Mouse (Mus musculus): ENCODE measurements around the gene Ascl4. TPM values are rescaled to one million over a fixed set of nuclear protein-coding genes. Genes with fewer than 3 reads are reported as not detected.

Ascl4 gene
- 1.2 and 1.7 TPM in 2 replicates for polyA plus RNA-seq (2015; fragmentation: Nextera tagmentation; extraction: Ambion mirVana)

DNA sequence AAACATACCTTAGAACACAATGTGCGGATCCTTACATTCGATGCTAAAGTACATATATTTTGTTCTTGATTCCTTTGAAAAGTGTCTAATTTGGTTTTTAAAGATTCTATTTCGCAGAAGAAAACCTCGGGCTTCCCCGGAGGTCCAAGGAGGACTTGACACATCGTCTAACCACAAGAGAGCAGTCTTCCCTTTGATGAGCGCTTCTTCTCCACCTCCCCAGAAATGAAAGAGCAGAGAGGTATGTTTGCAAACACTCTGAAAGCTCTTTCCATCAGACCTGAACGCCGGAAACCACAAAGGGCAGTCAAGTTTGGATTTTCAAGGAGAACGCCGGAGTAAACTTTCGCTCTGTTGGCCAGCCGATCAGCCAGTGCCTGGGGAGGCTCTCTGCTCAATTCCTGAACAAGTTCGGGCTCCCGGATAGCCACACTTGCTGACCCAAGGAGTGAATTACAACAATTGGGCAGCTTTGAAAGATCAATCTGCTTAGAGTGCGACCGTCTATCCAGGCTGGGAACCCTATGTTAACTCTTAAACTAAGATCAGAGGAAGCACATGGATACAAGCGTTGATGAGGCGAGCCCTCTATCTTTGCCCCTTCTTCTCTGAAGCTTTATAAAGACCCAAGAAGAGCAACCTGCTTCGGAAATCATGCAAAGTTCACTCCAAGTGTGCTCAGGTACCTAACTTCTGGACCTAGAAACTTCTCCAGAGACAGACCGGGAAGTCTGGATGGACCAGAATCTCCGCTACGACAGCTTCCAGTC lies at the start of gene Ascl4:
Gene Ascl4 (plus strand): TSS at position 6 of the 770 bp plus-strand sequence.
- 2% methylated on average over 23 of the region's 23 CpGs for WGBS
- ATAC-seq (replicated peaks): peak; percentile 16; the same call in 1 of the 2 replicates
- Histone ChIP-seq H3K27ac (peak within 1 kb of the TSS; percentile 66), H3K4me1 (peaks cover 18% of the 10 kb centered on the region), H3K9me3 (no peaks in the 10 kb centered on the region), H3K36me3 (replicated peaks) (no peaks in the 10 kb centered on the region), H3K4me2 (peak within 1 kb of the TSS; percentile 97), H3K9ac (peak within 1 kb of the TSS; percentile 65), H3K27me3 (replicated peaks) (0 out of 2 replicates have a peak, but pooled peaks cover 4% of the 10 kb centered on the region), H3K4me3 (peak within 1 kb of the TSS; percentile 66)

DNA sequence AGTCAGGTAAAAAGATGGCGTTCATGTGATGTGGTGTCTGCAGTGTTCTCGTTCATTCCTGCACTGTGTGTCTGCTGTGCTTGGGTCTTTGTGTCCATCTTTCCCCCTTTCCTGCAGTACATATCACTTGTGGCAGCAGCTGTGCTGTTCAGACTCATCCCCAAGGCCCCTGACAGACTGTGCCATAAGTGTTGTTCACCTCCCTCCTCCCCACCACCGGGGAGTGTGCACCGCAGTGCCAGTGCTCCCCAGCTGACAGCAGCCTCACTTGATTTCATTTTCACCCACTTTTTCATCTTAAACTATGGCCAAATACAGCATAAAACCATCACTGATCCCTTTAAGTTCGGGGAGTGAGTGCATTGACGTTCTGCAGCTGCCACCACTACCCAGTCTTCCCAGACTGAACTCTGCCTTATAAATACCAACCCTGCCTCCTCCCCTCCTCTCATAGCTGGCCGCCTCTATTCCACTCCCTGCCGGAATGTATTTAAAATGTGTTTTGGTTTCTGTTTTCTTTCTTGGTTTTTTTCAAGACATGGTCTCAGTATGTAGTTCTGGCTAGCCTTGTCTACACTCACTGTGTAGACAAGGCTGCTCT lies 47.5 kb upstream of the Ascl4 start:
- no peak overlapping the region for H3K27ac ChIP-seq
- 93% methylated on average over 8 of the region's 8 CpGs for WGBS
- no peak for ATAC-seq (replicated peaks)
- H3K4me2 ChIP-seq: no peak overlapping the region
- H3K4me1 ChIP-seq: no peaks in the 10 kb centered on the region
- no peaks in the 10 kb centered on the region for H3K27me3 ChIP-seq (replicated peaks)
- H3K9ac ChIP-seq: no peak overlapping the region
- H3K4me3 ChIP-seq: no peak overlapping the region
- peaks cover 67% of the 10 kb centered on the region for H3K36me3 ChIP-seq (replicated peaks)
- H3K9me3 ChIP-seq: no peaks in the 10 kb centered on the region

DNA sequence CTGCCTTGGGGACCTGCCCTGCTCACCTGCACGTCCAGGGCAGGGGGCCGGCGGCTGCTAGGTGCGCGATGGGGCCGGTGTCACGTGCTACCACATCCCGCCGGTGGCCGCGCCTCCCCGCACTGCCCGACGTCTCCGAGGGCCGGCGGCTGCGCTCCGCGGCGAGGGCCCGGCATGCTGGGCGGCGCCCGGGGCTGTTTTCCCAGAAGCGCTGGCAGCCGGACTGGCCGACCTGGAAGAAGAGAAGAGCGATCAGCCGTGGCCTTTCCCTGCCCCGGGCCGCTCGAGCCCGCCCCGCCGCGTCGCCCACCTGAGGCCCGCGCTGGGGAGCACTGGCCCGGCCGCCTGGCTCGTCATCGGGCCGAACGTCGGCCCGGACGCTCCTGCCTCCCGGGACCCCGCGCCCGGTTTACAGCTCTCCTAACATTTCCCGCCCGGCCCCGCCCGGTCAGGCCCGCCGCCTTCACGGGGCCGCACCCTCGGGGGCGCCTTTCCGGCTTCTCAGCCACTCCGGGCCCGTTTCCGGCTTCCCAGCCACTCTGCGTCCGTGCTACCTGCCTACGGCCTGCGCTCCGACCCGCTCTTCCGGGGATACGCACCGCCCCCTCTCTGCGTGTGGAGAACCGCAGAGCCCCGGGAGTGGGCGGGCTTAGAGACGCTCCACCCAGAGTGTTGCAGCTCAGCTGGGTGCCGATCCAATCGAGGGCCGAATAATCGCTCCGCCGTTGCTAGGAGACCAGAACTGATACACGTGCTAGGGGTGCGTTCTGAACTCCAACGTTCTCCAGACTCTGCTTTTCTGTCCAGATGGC lies 10.8 kb upstream of the Ascl4 start, which contains the start of gene Prdm4:
Gene Prdm4 (minus strand): TSS at position 645 of the 812 bp plus-strand sequence.
- Histone ChIP-seq H3K4me1 (peaks cover 16% of the 10 kb centered on the region), H3K4me3 (peak within 1 kb of the TSS; percentile 77), H3K36me3 (replicated peaks) (peaks cover 17% of the 10 kb centered on the region; the same call in 1 of the 2 replicates), H3K9ac (peak within 1 kb of the TSS; percentile 70), H3K4me2 (peak within 1 kb of the TSS; percentile 58), H3K27me3 (replicated peaks) (peaks cover 4% of the 10 kb centered on the region; the same call in 1 of the 2 replicates), H3K9me3 (no peaks in the 10 kb centered on the region), H3K27ac (peak within 1 kb of the TSS; percentile 85)
- under 1% methylated on average over 90 of the region's 90 CpGs for WGBS
- ATAC-seq (replicated peaks): peak; percentile 100

DNA sequence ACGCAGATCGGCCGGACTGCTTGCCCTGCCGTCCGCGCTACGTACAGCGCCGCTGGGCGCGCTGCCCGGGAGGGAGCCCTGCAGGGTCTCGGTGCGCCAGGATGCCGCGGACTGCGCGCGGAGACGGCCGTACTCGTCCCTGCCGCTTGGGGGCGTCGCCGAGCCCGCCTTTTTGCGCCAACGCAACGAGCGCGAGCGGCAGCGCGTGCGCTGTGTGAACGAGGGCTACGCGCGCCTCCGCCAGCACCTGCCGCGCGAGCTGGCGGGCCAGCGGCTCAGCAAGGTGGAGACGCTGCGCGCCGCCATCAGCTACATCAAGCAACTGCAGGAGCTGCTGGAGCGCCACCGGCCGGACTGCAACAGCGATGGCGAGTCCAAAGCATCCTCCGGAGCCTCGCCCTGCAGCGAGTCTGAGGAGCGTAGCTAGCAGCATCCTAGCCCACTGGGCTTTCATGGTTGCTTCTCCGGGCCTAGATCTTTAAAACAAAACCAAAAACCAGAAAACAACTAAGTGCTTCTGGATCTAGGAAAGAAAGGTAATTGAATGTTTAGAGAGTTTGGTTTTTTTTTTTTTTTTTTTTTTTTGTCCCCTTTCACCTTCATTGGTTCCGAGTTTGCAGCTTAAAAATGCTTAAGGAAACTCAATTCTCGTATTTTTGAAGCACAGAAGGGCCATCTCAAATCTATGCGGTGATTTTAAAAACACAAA lies 1.2 kb downstream of the Ascl4 start:
- Histone ChIP-seq H3K9ac (peak overlapping the region; percentile 65), H3K27ac (peak overlapping the region; percentile 66), H3K27me3 (replicated peaks) (0 out of 2 replicates have a peak, but pooled peaks cover 4% of the 10 kb centered on the region), H3K4me2 (peak overlapping the region; percentile 97), H3K4me1 (peaks cover 18% of the 10 kb centered on the region), H3K4me3 (peak overlapping the region; percentile 66), H3K36me3 (replicated peaks) (no peaks in the 10 kb centered on the region), H3K9me3 (no peaks in the 10 kb centered on the region)
- peak; percentile 94 for ATAC-seq (replicated peaks)
- under 1% methylated on average over 63 of the region's 63 CpGs for WGBS

DNA sequence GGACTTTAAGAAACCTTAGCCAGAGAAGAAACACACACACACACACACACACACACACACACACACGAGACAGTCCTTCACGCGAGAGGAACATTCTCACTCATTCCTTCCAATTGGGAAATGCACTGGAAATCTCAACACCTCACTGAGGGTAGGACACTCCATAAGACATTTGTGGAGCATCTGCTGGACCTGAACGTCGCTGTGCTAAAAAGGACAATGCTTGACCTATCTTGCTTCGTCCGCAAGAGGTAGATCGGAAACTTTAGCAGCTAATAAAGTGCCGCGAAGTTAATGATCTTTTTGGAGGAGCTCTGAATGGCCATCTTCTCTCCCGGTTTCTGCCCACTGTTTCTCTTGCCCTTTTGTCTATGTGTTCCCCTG lies 1.7 kb downstream of the Ascl4 start:
- H3K4me1 ChIP-seq: peaks cover 18% of the 10 kb centered on the region
- H3K4me3 ChIP-seq: peak overlapping the region; percentile 66
- H3K27me3 ChIP-seq (replicated peaks): 0 out of 2 replicates have a peak, but pooled peaks cover 4% of the 10 kb centered on the region
- H3K27ac ChIP-seq: no peak overlapping the region
- H3K36me3 ChIP-seq (replicated peaks): no peaks in the 10 kb centered on the region
- H3K4me2 ChIP-seq: peak overlapping the region; percentile 97
- H3K9ac ChIP-seq: peak overlapping the region; percentile 65
- ATAC-seq (replicated peaks): peak; percentile 41; the same call in 1 of the 2 replicates
- no peaks in the 10 kb centered on the region for H3K9me3 ChIP-seq
- WGBS: 39% methylated on average over 11 of the region's 11 CpGs

DNA sequence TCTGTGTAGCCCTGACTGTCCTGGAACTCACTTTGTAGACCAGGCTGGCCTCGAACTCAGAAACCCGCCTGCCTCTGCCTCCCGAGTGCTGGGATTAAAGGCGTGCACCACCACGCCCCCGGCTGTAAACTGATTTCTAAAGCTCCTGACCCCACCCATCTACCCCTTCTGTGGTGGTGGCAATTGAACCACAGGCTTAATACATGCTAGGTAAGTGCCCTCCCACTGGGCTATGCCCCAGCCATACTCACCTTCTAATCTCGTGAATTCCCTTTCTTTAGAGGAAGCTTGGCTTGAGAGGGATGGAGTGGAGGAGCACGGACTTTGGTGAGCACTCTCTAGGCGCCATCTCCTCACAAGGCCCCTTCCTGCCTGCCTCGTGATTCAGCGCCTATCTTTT lies 2.5 kb downstream of the Ascl4 start:
- Histone ChIP-seq H3K4me3 (no peak overlapping the region), H3K27ac (no peak overlapping the region), H3K9me3 (no peaks in the 10 kb centered on the region), H3K9ac (no peak overlapping the region), H3K4me2 (no peak overlapping the region), H3K27me3 (replicated peaks) (0 out of 2 replicates have a peak, but pooled peaks cover 4% of the 10 kb centered on the region), H3K36me3 (replicated peaks) (no peaks in the 10 kb centered on the region), H3K4me1 (peaks cover 18% of the 10 kb centered on the region)
- no peak for ATAC-seq (replicated peaks)
- WGBS: 91% methylated on average over 11 of the region's 11 CpGs

DNA sequence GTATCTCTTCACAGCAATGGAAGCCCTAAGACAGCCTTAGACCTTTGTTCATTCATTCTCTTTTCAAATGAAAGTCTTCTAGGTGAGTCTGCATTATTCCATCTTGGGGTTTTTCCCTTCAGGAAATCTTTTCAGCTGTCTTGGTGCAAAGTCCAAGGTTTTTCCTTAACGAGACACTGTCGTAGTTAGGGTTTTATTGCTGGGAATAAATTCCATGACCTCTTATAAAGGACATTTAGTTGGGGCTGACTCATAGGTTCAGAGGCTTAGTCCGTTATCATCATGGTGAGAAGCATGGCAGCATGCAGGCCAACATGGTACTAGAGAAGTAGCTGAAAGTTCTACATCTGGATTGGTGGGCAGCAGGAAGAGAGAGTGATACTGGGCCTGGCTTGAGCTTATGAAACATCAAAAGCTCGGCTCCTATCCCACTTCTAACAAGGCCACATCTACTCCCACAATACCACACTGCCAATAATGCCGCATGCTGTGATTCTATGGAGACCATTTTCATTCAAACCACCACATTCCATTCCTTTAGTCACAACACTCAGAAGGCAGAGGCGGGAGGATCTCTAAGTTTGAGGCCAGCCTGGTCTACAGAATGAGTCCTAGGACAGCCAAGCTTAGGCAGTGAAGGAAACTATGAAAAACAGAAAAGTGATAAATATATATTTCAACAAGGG lies 8.9 kb downstream of the Ascl4 start:
- no peak for ATAC-seq (replicated peaks)
- 95% methylated on average over 6 of the region's 6 CpGs for WGBS

DNA sequence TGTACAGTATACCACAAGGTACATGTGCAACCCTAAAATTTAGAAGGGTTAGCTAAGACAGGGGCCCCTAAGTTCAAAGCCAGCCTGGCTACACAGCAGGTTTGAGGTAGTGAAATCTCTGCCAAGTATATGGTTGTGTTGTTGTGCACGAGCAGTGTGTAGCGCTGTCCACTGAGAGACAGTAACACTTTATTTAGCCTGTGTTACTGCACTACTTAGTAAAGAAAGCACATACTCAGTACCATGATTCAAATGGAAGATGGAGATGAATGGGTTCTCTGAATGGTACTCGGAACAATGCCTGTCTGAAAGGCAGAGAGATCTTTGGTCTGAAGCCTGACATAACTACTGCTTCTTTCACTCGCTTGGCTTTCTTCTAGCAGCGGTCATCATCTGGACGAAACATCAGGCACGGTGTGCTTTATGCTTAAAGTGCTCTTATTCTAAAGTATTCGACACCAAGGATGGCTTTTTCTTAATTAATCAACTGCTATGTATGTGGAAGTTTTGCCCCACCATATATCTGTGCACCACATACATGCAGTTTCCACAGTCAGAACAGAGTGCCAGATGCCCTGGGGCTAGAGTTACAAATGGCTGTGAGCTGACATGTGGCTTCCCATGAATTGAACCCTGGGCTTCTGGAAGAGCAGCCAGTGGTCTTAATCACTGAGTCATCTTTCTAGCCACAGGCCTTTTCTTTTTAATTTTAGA lies 21.2 kb downstream of the Ascl4 start:
- H3K27ac ChIP-seq: no peak overlapping the region
- H3K4me1 ChIP-seq: no peaks in the 10 kb centered on the region
- no peaks in the 10 kb centered on the region for H3K27me3 ChIP-seq (replicated peaks)
- H3K9ac ChIP-seq: no peak overlapping the region
- ATAC-seq (replicated peaks): no peak
- H3K9me3 ChIP-seq: no peaks in the 10 kb centered on the region
- H3K36me3 ChIP-seq (replicated peaks): peaks cover 49% of the 10 kb centered on the region
- H3K4me2 ChIP-seq: no peak overlapping the region
- 87% methylated on average over 8 of the region's 8 CpGs for WGBS
- H3K4me3 ChIP-seq: no peak overlapping the region

More for the DNA sequence above, 8.9 kb downstream of the Ascl4 start:
- no peaks in the 10 kb centered on the region for H3K9me3 ChIP-seq
- H3K9ac ChIP-seq: no peak overlapping the region
- no peaks in the 10 kb centered on the region for H3K4me1 ChIP-seq
- H3K4me3 ChIP-seq: no peak overlapping the region
- H3K27me3 ChIP-seq (replicated peaks): no peaks in the 10 kb centered on the region
- no peak overlapping the region for H3K4me2 ChIP-seq
- peaks cover 38% of the 10 kb centered on the region for H3K36me3 ChIP-seq (replicated peaks)
- H3K27ac ChIP-seq: no peak overlapping the region

DNA sequence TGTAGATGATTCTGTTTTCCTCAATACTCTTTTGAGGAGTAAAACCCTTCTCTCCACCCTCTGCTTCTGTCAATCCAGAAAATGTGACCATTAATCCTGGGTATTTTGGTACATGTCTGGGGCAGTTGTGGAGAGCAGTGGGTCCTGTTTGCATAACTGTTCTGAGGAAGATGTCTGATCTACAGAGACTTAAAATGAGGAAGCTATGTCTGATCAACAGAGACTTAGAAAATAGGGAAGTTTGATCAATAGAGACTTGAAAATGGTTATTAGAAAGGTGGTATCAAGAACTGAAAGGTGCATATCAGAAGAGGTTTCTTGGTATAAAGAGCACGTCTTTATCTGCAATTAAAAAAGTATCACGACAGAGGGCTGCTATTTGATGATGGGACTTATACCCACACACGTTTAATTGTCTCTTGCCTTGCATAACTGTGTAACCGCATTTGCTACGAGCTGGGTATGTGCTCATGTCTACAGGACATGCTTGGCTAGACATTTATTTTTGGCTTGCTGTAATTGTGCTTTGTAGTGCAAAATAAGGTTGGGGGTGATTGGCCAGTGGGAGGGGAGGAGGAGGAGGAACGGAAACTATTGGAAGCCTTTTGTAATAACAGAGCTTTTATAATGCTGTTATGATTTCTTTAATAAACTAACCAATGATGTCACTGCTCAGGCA lies 24.4 kb downstream of the Ascl4 start:
- no peaks in the 10 kb centered on the region for H3K27me3 ChIP-seq (replicated peaks)
- H3K9me3 ChIP-seq: no peaks in the 10 kb centered on the region
- WGBS: 90% methylated on average over 6 of the region's 6 CpGs
- peaks cover 30% of the 10 kb centered on the region for H3K36me3 ChIP-seq (replicated peaks)
- ATAC-seq (replicated peaks): no peak
- H3K9ac ChIP-seq: no peak overlapping the region
- H3K4me3 ChIP-seq: no peak overlapping the region
- no peak overlapping the region for H3K27ac ChIP-seq
- H3K4me2 ChIP-seq: no peak overlapping the region
- H3K4me1 ChIP-seq: peaks cover 18% of the 10 kb centered on the region

DNA sequence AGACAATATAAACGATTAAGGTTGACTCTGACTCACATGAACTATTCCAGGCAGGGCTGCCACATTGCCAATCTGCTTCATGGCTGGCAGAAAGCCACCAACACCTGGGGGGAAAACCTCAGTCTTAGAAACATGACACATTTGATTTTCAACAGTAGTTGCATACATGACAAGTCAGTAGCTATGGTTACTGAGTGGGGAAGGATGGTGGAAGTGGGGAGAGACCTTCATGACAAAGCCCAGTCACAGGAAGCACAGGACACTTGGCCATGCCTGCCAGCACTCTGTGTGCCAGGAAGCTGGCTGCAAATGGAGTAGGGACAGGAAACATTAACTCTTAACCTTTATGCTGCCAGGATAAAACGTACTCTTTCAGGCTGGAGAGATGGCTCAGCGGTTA lies 25.9 kb downstream of the Ascl4 start:
- peaks cover 18% of the 10 kb centered on the region for H3K4me1 ChIP-seq
- H3K27me3 ChIP-seq (replicated peaks): no peaks in the 10 kb centered on the region
- no peaks in the 10 kb centered on the region for H3K9me3 ChIP-seq
- 91% methylated on average over 3 of the region's 3 CpGs for WGBS
- H3K4me2 ChIP-seq: no peak overlapping the region
- ATAC-seq (replicated peaks): no peak
- H3K4me3 ChIP-seq: no peak overlapping the region
- H3K27ac ChIP-seq: no peak overlapping the region
- no peak overlapping the region for H3K9ac ChIP-seq
- H3K36me3 ChIP-seq (replicated peaks): peaks cover 21% of the 10 kb centered on the region

All from midbrain, embryonic 15.5 days (tissue).